Mouse (Mus musculus) hindbrain, embryonic 14.5 days (tissue): Measurements from ENCODE around the gene Syf2. TPM values are rescaled to one million over a fixed set of nuclear protein-coding genes. Genes with fewer than 3 reads are reported as not detected.

Experiments used
- ATAC-seq: fragments of 200-750 bp; cut with Nextera tagmentation; 2 replicates; pipeline ENCODE4 v1.8.0; 2017; ENCODE audit warnings: moderate number of reproducible peaks, mild to moderate bottlenecking, moderate TSS enrichment, moderate library complexity; ENCODE audit not compliant: low FRiP score
- DNase-seq: peaks from one replicate; pipeline ENCODE4 v3.0.0-alpha.2; 2015; ENCODE audit warnings: low spot score
- H3K27ac ChIP-seq: fragments of 300-500 bp; sonication (generic); 2 replicates; pipeline ENCODE4 v1.5.1; 2014; ENCODE audit warnings: mild to moderate bottlenecking, moderate library complexity
- H3K27me3 ChIP-seq: fragments of 300-500 bp; sonication (generic); 2 replicates; pipeline ENCODE4 v1.6.1; 2014; ENCODE audit warnings: mild to moderate bottlenecking, low read length, mixed read lengths; ENCODE audit not compliant: control insufficient read depth, insufficient read depth
- H3K36me3 ChIP-seq: fragments of 300-500 bp; sonication (generic); replicated peaks from 2 replicates; pipeline ENCODE4 v1.6.1; 2014; ENCODE audit not compliant: control insufficient read depth, insufficient read depth
- H3K4me1 ChIP-seq: fragments of 300-500 bp; sonication (generic); replicated peaks from 2 replicates; pipeline ENCODE4 v1.6.1; 2014; ENCODE audit warnings: antibody characterized with exemption, low read length, mixed read lengths; ENCODE audit not compliant: control insufficient read depth, insufficient read depth
- H3K4me2 ChIP-seq: fragments of 300-500 bp; sonication (generic); replicated peaks from 2 replicates; pipeline ENCODE4 v1.6.1; 2014; ENCODE audit warnings: mild to moderate bottlenecking, moderate library complexity
- H3K4me3 ChIP-seq: fragments of 300-500 bp; sonication (generic); replicated peaks from 2 replicates; pipeline ENCODE4 v1.5.1; 2014; ENCODE audit warnings: mild to moderate bottlenecking, low read length
- H3K9ac ChIP-seq: fragments of 300-500 bp; sonication (generic); 2 replicates; pipeline ENCODE4 v1.6.1; 2014
- H3K9me3 ChIP-seq: fragments of 300-500 bp; sonication (generic); 2 replicates; pipeline ENCODE4 v1.6.1; 2016; ENCODE audit warnings: low read length; ENCODE audit not compliant: control insufficient read depth
- WGBS: fragments of 180-500 bp; shearing (Covaris S2); extraction: QIAGEN DNeasy Blood & Tissue Kit; methylation state at CpG from one replicate; pipeline ENCODE4 v1.1.7; 2014; 5-methylcytosine and 5-hydroxymethylcytosine counted together
- polyA plus RNA-seq: library from polyadenylated mRNA; unstranded; fragments of >200 nt; fragmentation: Nextera tagmentation; extraction: Ambion mirVana; gene quantifications from 2 replicates; pipeline ENCODE4 v1.2.1, GENCODE M21; 2014

Syf2 gene
- polyA plus RNA-seq, 1 experiment from 2014 or later = 50.2 TPM

DNA sequence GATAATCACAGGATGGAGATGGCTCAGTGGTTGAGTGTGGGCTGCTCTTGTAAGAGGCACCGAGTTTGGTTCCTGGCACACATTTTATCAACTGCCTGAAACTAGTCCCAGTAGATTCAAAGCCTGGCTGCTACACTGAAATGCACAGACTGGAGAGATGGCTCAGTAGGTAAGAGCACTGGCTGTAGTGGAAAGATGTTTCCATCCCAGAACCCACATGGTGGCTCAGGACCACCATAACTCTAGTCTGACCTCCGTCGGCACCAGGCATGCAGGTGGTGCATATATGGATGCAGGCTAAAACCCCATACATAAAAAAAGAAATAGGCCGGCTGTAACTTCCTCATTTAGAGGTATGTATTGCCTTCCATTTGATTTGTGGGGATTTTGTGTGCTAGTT is 1.2 kb upstream of the Syf2 start:
- Histone ChIP-seq H3K27ac (no peak overlapping the region), H3K36me3 (peaks cover 74% of the 10 kb centered on the region)
- ATAC-seq = no peak

GRCm38 (mm10) chr4:134930190-134930589 is 508 bp upstream of the Syf2 start:
- no peak for DNase-seq
- Histone ChIP-seq H3K4me1 (peaks cover 16% of the 10 kb centered on the region), H3K9me3 (no peaks in the 10 kb centered on the region), H3K27ac (peak overlapping the region; percentile 49), H3K36me3 (peaks cover 74% of the 10 kb centered on the region), H3K9ac (peak overlapping the region; percentile 72), H3K4me3 (peak overlapping the region; percentile 82), H3K27me3 (no peaks in the 10 kb centered on the region), H3K4me2 (peak overlapping the region; percentile 73)
- 35% methylated on average over 9 of the region's 9 CpGs for WGBS
- ATAC-seq = peak; percentile 16; the same call in 1 of the 2 replicates

More for the DNA sequence above, 1.2 kb upstream of the Syf2 start:
- 79% methylated on average over 4 of the region's 4 CpGs for WGBS
- Histone ChIP-seq H3K9me3 (no peaks in the 10 kb centered on the region), H3K4me3 (no peak overlapping the region), H3K4me2 (no peak overlapping the region), H3K4me1 (peaks cover 23% of the 10 kb centered on the region), H3K27me3 (no peaks in the 10 kb centered on the region), H3K9ac (no peak overlapping the region)
- DNase-seq = no peak

- Histone ChIP-seq H3K9me3 (no peaks in the 10 kb centered on the region), H3K4me2 (no peak overlapping the region), H3K36me3 (peaks cover 50% of the 10 kb centered on the region), H3K4me1 (no peaks in the 10 kb centered on the region), H3K4me3 (no peak overlapping the region), H3K27ac (no peak overlapping the region), H3K27me3 (0 out of 2 replicates have a peak, but pooled peaks cover 7% of the 10 kb centered on the region), H3K9ac (no peak overlapping the region)
- ATAC-seq (no peak), DNase-seq (no peak)
- 56% methylated on average over 17 of the region's 17 CpGs for WGBS
These were observed 6.8 kb downstream of the Syf2 start for GRCm38 (mm10) chr4:134937240-134938176.

DNA sequence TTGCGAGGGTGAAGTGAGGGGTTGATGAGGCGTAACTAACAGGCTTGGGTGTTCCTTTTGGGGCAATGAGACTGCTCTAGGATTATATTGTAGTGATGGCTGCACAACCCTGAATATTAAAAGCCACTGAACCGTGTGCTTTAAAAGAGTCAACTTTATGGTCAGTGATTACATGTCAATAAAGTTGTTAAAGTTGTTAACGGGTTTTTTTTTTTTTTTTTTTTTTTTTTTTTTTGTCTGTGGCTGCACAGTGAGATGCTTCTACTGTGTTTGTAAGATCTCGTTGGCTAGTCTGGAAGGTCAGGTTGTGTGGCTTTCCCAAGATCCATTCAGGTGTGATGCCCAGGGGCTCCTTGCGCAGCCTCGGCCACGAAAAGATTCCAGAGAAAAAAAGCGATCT is 9.2 kb downstream of the Syf2 start:
- H3K9me3 ChIP-seq = no peaks in the 10 kb centered on the region
- no peak overlapping the region for H3K4me2 ChIP-seq
- H3K9ac ChIP-seq = no peak overlapping the region
- no peak overlapping the region for H3K27ac ChIP-seq
- H3K4me1 ChIP-seq = no peaks in the 10 kb centered on the region
- H3K4me3 ChIP-seq = no peak overlapping the region
- ATAC-seq = no peak
- 50% methylated on average over 9 of the region's 9 CpGs for WGBS
- H3K36me3 ChIP-seq = peaks cover 26% of the 10 kb centered on the region
- H3K27me3 ChIP-seq = peaks cover 9% of the 10 kb centered on the region; the same call in 1 of the 2 replicates
- DNase-seq = no peak

- H3K9ac ChIP-seq = no peak overlapping the region
- peaks cover 13% of the 10 kb centered on the region for H3K27me3 ChIP-seq
- no peaks in the 10 kb centered on the region for H3K9me3 ChIP-seq
- no peak overlapping the region for H3K4me2 ChIP-seq
- H3K4me1 ChIP-seq = peaks cover 4% of the 10 kb centered on the region; the same call in 1 of the 2 replicates
- DNase-seq = peak; percentile 33
- ATAC-seq = no peak
- no peak overlapping the region for H3K27ac ChIP-seq
- no peaks in the 10 kb centered on the region for H3K36me3 ChIP-seq
- no peak overlapping the region for H3K4me3 ChIP-seq
- WGBS = 43% methylated on average over 27 of the region's 27 CpGs
These were observed 13.2 kb downstream of the Syf2 start for GRCm38 (mm10) chr4:134943758-134944538.

DNA sequence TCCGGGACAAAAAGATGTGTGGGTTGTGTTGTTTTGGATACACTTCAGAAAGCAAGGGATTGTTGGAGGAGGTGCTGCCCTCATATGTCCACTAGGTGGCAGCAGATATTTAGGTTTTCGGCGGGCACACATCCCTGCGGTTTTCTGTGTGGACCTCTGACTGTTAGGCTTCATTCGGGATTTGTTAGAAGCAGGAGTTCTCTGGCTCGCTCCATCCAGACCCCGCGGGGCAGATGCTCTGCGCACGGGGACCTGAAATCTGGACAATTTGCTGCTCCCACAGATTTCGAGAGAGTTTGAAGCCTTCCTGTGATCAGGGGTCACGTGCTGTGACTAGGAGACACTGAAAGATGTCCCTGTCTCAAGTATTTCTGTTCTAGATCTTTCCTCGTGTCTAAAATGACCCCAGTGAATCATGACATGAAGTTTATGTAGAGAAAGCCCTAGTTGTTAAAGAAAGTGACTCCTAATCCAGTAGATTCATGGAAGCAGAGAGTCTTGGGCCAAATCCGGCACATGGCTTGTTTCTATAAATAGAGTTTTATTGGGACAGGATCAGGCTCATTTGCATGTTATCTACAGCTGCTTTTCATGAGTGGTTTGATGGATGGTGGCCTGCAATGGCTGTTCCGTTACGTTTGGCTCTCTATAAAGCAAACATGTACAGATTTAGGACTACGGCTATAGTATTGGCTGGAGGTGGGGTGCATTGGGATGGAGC is 15.5 kb downstream of the Syf2 start:
- WGBS = 12% methylated on average over 17 of the region's 17 CpGs
- H3K4me2 ChIP-seq = peak overlapping the region; percentile 55
- no peaks in the 10 kb centered on the region for H3K9me3 ChIP-seq
- no peak overlapping the region for H3K4me3 ChIP-seq
- H3K4me1 ChIP-seq = peaks cover 4% of the 10 kb centered on the region; the same call in 1 of the 2 replicates
- H3K27me3 ChIP-seq = peaks cover 7% of the 10 kb centered on the region
- DNase-seq (peak; percentile 89), ATAC-seq (peak; percentile 59; the same call in 1 of the 2 replicates)
- no peaks in the 10 kb centered on the region for H3K36me3 ChIP-seq
- H3K9ac ChIP-seq = peak overlapping the region; percentile 37; the same call in 1 of the 2 replicates
- no peak overlapping the region for H3K27ac ChIP-seq

DNA sequence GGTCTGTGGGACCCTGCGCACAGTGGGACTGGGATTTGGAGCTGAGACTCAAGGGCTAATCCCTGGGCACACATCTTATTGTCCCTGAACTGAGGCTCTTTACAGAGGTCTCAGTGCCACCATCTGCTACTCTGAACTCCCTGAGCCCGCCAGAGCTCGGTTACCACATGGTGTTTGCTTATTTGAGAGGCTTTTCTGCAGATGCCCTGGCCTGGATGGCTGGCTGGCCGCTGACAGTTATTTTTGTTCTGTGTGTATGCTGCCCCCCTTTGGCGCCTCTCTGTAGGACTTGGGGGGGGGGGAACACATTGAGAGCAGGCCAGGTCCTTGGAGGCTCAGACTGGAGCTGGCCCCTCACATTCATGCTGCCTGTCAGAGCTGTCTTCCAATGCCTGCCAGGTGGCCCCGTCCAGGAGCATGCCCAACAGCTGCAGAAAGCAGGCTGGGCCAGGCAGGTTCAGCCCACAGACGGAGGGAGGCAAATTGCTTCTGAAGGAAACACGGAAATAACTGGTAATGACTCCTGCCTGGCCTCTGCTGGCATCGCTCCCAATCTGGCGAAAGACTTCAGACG is 19.9 kb downstream of the Syf2 start:
- Histone ChIP-seq H3K4me2 (no peak overlapping the region), H3K9ac (no peak overlapping the region), H3K27ac (no peak overlapping the region), H3K4me3 (no peak overlapping the region), H3K27me3 (no peaks in the 10 kb centered on the region), H3K36me3 (no peaks in the 10 kb centered on the region), H3K4me1 (peaks cover 4% of the 10 kb centered on the region; the same call in 1 of the 2 replicates), H3K9me3 (no peaks in the 10 kb centered on the region)
- 22% methylated on average over 11 of the region's 11 CpGs for WGBS
- DNase-seq (peak; percentile 63), ATAC-seq (peak; percentile 66; the same call in 1 of the 2 replicates)

- WGBS = 26% methylated on average over 15 of the region's 15 CpGs
- no peak overlapping the region for H3K9ac ChIP-seq
These were observed 23.8 kb downstream of the Syf2 start for GRCm38 (mm10) chr4:134954461-134954860.

More at GRCm38 (mm10) chr4:134954461-134954860, 23.8 kb downstream of the Syf2 start:
- 0 out of 2 replicates have a peak, but pooled peaks cover 3% of the 10 kb centered on the region for H3K27me3 ChIP-seq
- no peak overlapping the region for H3K4me3 ChIP-seq
- ATAC-seq = no peak; the same call in 1 of the 2 replicates
- no peaks in the 10 kb centered on the region for H3K9me3 ChIP-seq
- DNase-seq = peak; percentile 31
- H3K27ac ChIP-seq = no peak overlapping the region
- no peaks in the 10 kb centered on the region for H3K4me1 ChIP-seq
- H3K4me2 ChIP-seq = no peak overlapping the region
- no peaks in the 10 kb centered on the region for H3K36me3 ChIP-seq
